Mouse (Mus musculus): ENCODE results near the gene Acbd4. TPM values are rescaled to one million over a fixed set of nuclear protein-coding genes. Genes with fewer than 3 reads are reported as not detected.

Gene Acbd4
- total RNA-seq, 1 experiment: 14.0 TPM

DNA sequence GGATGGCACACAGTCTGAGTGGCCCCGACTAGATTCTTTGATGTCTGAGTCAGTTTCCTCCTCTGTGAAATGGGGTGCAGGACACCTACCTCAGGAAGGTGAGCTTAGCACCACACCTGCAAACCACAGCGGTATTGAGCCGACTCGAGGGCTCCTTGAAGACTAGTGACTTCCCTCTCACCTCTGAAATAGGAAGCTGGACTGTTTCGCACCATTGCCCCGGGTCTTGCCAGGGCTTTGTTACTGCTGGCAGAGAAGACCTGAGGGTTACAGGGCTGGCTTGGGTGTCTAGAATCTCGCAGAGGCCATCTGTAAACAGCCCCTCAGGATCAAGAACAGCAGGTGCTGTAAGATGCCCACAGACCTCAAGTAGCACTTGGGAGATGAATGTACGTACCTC is 1.1 kb upstream of the Acbd4 start:
- no peak overlapping the region for H3K9ac ChIP-seq (ENCODE audit: insufficient read depth, low read depth, low read length, poor library complexity, severe bottlenecking)
- no peaks in the 10 kb centered on the region for H3K36me3 ChIP-seq (ENCODE audit: control insufficient read depth, insufficient read depth, low read length, poor library complexity, severe bottlenecking)
- H3K27ac ChIP-seq (ENCODE audit: insufficient read depth, low read depth, low read length, poor library complexity, severe bottlenecking): no peak overlapping the region
- H3K4me1 ChIP-seq (ENCODE audit: control insufficient read depth in 2 of 2, insufficient read depth in 2 of 2, low read length in 2 of 2, poor library complexity in 1 of 2): peaks cover 6 to 42% of the 10 kb centered on the region in 2 experiments; a peak in 3 of 4 replicates
- TF ChIP-seq HCFC1 (IDR thresholded peaks at IDR 0.05; ENCODE audit: borderline replicate concordance, insufficient read depth, low read length) (no peak), MAFK (IDR thresholded peaks at IDR 0.05; ENCODE audit: insufficient read depth, low read depth, low read length) (no peak), ZC3H11A (IDR thresholded peaks at IDR 0.05; ENCODE audit: borderline replicate concordance, low read depth, low read length) (no peak; the same call in 1 of the 2 replicates), ZNF384 (IDR thresholded peaks at IDR 0.05; ENCODE audit: low read depth, low read length) (no peak), CHD2 (IDR thresholded peaks at IDR 0.05; ENCODE audit: low read depth, low read length) (no peak)
- H3K9me3 ChIP-seq (ENCODE audit: control insufficient read depth, insufficient read depth, low read depth, low read length): no peaks in the 10 kb centered on the region
- no peak overlapping the region for H3K4me3 ChIP-seq (ENCODE audit: insufficient read depth in 1 of 2, low read depth in 1 of 2, low read length in 2 of 2, poor library complexity in 1 of 2, severe bottlenecking in 1 of 2)
- no peak for DNase-seq (ENCODE audit: low read depth, low spot score)
- in situ Hi-C loops (cut with MboI; ENCODE audit: low sequenced_read_pairs in 2 of 2, unreplicated experiment in 2 of 2): no loop called here

DNA sequence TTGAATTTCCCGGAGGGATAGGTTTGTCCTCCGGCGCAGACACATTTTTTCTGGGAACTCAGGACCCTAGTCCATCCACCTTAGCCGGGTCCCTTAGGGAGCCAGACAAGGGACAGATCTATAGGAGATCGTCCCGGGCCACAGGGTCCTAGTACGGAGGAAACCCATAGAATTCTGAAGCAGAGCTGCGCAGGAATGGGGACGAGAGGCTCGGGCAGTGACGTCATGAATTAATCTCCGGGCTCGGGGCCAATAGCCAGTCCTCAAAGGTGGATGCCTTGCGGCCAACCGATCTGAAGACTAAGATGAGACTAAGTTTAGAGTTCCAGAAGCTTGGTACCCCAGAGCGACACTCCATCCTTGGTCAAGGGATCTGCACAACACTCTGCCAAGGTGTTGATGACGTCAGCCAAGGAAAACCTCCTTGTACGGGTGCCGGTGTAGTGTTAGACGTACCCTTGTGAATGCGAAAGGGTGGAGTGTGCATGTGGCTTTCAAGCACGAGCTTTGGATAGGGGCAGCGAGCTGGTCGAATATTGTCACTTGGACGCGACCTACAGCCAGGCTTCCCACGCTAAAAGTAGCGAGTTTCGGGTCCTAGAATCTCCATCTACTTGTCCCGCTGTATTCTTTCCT is 502 bp downstream of the Acbd4 start:
- no peak overlapping the region for H3K27ac ChIP-seq (ENCODE audit: insufficient read depth, low read depth, low read length, poor library complexity, severe bottlenecking)
- peak overlapping the region; percentile 64 for H3K9ac ChIP-seq (ENCODE audit: insufficient read depth, low read depth, low read length, poor library complexity, severe bottlenecking)
- in situ Hi-C loops (cut with MboI; ENCODE audit: low sequenced_read_pairs in 2 of 2, unreplicated experiment in 2 of 2): no loop called here
- H3K9me3 ChIP-seq (ENCODE audit: control insufficient read depth, insufficient read depth, low read depth, low read length): no peaks in the 10 kb centered on the region
- no peaks in the 10 kb centered on the region for H3K36me3 ChIP-seq (ENCODE audit: control insufficient read depth, insufficient read depth, low read length, poor library complexity, severe bottlenecking)
- H3K4me1 ChIP-seq (ENCODE audit: control insufficient read depth in 2 of 2, insufficient read depth in 2 of 2, low read length in 2 of 2, poor library complexity in 1 of 2): peaks cover 0 to 41% of the 10 kb centered on the region in 2 experiments; a peak in 3 of 4 replicates
- TF ChIP-seq MAFK (IDR thresholded peaks at IDR 0.05; ENCODE audit: insufficient read depth, low read depth, low read length) (no peak), ZNF384 (IDR thresholded peaks at IDR 0.05; ENCODE audit: low read depth, low read length) (no peak), ZC3H11A (IDR thresholded peaks at IDR 0.05; ENCODE audit: borderline replicate concordance, low read depth, low read length) (no peak)
- H3K4me3 ChIP-seq (ENCODE audit: insufficient read depth in 1 of 2, low read depth in 1 of 2, low read length in 2 of 2, poor library complexity in 1 of 2, severe bottlenecking in 1 of 2): peak overlapping the region; percentile 53 to 75
- DNase-seq (ENCODE audit: low read depth, low spot score): no peak

- Histone ChIP-seq H3K36me3 (ENCODE audit: control insufficient read depth, insufficient read depth, low read length, poor library complexity, severe bottlenecking) (no peaks in the 10 kb centered on the region), H3K27ac (ENCODE audit: insufficient read depth, low read depth, low read length, poor library complexity, severe bottlenecking) (no peak overlapping the region), H3K9ac (ENCODE audit: insufficient read depth, low read depth, low read length, poor library complexity, severe bottlenecking) (peak overlapping the region; percentile 69), H3K4me1 (ENCODE audit: control insufficient read depth in 2 of 2, insufficient read depth in 2 of 2, low read length in 2 of 2, poor library complexity in 1 of 2) (peaks cover 0 to 35% of the 10 kb centered on the region in 2 experiments; a peak in 2 of 4 replicates), H3K4me3 (ENCODE audit: insufficient read depth in 1 of 2, low read depth in 1 of 2, low read length in 2 of 2, poor library complexity in 1 of 2, severe bottlenecking in 1 of 2) (peak overlapping the region; percentile 62 to 71), H3K9me3 (ENCODE audit: control insufficient read depth, insufficient read depth, low read depth, low read length) (no peaks in the 10 kb centered on the region)
- in situ Hi-C loops (cut with MboI; ENCODE audit: low sequenced_read_pairs in 2 of 2, unreplicated experiment in 2 of 2): no loop called here
- peak; percentile 96 for DNase-seq (ENCODE audit: low read depth, low spot score)
- TF ChIP-seq ZNF384 (IDR thresholded peaks at IDR 0.05; ENCODE audit: low read depth, low read length) (peak; percentile 85), HCFC1 (IDR thresholded peaks at IDR 0.05; ENCODE audit: borderline replicate concordance, insufficient read depth, low read length) (peak; percentile 75), CHD2 (IDR thresholded peaks at IDR 0.05; ENCODE audit: low read depth, low read length) (no peak), ZC3H11A (IDR thresholded peaks at IDR 0.05; ENCODE audit: borderline replicate concordance, low read depth, low read length) (peak; percentile 99)
Measured at GRCm38 (mm10) chr11:103102725-103103349, 1.4 kb downstream of the Acbd4 start.

- Histone ChIP-seq H3K27ac (ENCODE audit: insufficient read depth, low read depth, low read length, poor library complexity, severe bottlenecking) (no peak overlapping the region), H3K9ac (ENCODE audit: insufficient read depth, low read depth, low read length, poor library complexity, severe bottlenecking) (peak overlapping the region; percentile 69; the same call in 1 of the 2 replicates), H3K36me3 (ENCODE audit: control insufficient read depth, insufficient read depth, low read length, poor library complexity, severe bottlenecking) (no peaks in the 10 kb centered on the region), H3K4me3 (ENCODE audit: insufficient read depth in 1 of 2, low read depth in 1 of 2, low read length in 2 of 2, poor library complexity in 1 of 2, severe bottlenecking in 1 of 2) (peak overlapping the region; percentile 62 to 71; a peak in 3 of 4 replicates), H3K9me3 (ENCODE audit: control insufficient read depth, insufficient read depth, low read depth, low read length) (no peaks in the 10 kb centered on the region), H3K4me1 (ENCODE audit: control insufficient read depth in 2 of 2, insufficient read depth in 2 of 2, low read length in 2 of 2, poor library complexity in 1 of 2) (peaks cover 0 to 30% of the 10 kb centered on the region in 2 experiments; a peak in 2 of 4 replicates)
- in situ Hi-C loops (cut with MboI; ENCODE audit: low sequenced_read_pairs in 2 of 2, unreplicated experiment in 2 of 2): no loop called here
- TF ChIP-seq CHD2 (IDR thresholded peaks at IDR 0.05; ENCODE audit: low read depth, low read length): no peak
- no peak for DNase-seq (ENCODE audit: low read depth, low spot score)
Measured at GRCm38 (mm10) chr11:103103621-103104020, 2.1 kb downstream of the Acbd4 start.
